Mouse (Mus musculus) erythroblast, embryonic 14.5 days (primary cell): Measurements from ENCODE around the gene Eef1e1.

Experiments
- GATA1 ChIP-seq: IDR thresholded peaks from 2 replicates; pipeline ENCODE4 v1.6.1; 2012; ENCODE audit warnings: low read length, inconsistent platforms, mixed read lengths
- TAL1 ChIP-seq: IDR thresholded peaks from 3 replicates; pipeline ENCODE4 v1.6.1; 2012; ENCODE audit warnings: low read length, inconsistent platforms, mixed read lengths

- TF ChIP-seq GATA1, result no peak
- TF ChIP-seq TAL1, result no peak
Observed at GRCm38 (mm10) chr13:38634256-38634799, 24.5 kb downstream of the Eef1e1 start.
